Mouse (Mus musculus) large intestine, adult 2 months (tissue): Measurements from ENCODE around the gene Cmah. TPM values are rescaled to one million over a fixed set of nuclear protein-coding genes. Genes with fewer than 3 reads are reported as not detected.
A peak's percentile ranks its signal among the peaks of the same experiment; 100 is the strongest.

Source experiments
- DNase-seq: peaks from one replicate; pipeline ENCODE4 v3.0.0-alpha.2; 2012; ENCODE audit warnings: low read depth, low spot score
- WGBS: fragments of 180-500 bp; shearing (Covaris S2); methylation state at CpG from one replicate; pipeline ENCODE4 v1.1.7; 2018; 5-methylcytosine and 5-hydroxymethylcytosine counted together
- polyA plus RNA-seq: library from polyadenylated mRNA; depleted of rRNA; stranded (reverse); fragments of >200 nt; gene quantifications from 2 replicates; pipeline ENCODE4 v1.2.3, GENCODE M21; 2012

The Cmah gene
- polyA plus RNA-seq, 1 experiment: 1.1 TPM

DNA sequence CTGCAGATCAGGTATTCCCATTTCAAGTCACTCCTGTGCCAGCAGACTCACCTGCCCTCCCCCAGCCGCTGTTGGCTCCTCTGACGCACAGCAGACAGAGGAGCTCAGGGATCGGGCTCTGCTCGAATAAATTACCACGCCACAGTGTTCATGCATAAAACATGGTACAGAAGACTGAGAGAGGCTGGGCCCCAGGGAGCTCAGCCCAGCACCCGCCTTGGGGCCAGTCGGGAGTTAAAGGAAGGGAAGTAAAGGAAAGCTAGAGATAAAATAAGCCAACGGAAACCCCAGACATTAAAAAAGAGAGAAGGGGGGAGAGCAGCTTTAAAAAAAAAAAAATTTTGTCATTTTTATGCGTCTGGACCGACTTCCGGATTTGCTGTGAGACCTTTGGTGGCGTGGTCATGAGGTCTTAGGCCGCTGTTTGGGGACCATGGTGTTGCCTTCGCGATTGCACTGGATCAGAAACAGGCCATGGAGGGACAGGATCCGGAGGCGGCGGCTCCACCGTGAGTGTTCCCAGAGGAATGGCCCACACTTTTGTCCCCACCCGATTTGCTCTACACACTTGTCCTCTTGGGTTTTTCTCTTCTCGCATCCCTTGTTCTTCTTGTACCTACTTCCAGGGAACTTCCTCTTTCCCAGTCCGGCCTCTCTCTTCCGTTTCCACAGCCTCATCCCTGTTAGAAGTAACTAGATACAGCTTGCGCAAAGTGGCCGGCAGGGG, 174.1 kb downstream of the Cmah start:
- 81% methylated on average over 25 of the region's 25 CpGs for WGBS
- DNase-seq: no peak

DNA sequence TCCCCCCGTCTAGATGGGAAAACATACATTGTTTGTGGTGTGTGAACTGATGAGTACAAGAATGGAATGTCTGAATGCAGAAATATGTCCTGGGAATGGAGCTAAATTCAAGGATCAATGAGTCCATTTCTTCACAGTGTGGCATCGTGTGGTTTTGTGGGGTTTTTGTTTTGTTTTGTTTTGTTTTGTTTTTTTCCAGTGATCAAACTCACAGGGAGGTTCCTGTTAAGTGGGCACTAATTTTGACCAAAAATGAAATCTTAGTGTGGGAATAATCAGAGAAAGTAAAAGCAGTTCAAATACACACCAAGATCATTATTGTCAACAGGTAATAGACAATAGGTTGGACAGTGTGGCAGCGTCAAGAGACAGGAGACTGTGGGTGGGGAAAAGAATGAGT, 174.7 kb downstream of the Cmah start:
- DNase-seq: no peak
- 75% methylated on average over 3 of the region's 3 CpGs for WGBS

GRCm38 (mm10) chr13:24505812-24506211, 178.6 kb downstream of the Cmah start:
- 84% methylated on average over 5 of the region's 5 CpGs for WGBS
- DNase-seq: no peak

DNA sequence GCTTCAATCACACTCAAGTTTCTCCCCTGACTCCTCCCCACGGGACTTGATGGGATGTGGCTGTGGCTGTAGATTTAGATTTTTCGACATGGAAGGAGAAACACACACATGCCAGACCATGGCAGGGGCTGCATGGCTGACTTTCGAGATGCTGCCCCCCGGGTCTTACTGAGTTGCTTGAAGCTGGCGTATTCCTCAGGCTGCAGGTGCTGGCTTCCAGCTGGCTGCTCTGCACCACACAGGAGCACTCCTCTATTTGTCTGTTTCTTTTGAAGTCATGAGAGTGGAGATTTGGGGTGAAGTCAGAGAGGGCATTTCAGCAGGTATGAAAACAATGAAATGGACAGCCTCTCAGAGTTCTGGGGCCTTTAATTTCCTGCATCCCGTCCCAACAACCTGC, 180.0 kb downstream of the Cmah start:
- DNase-seq: no peak
- WGBS: 79% methylated on average over 6 of the region's 6 CpGs

DNA sequence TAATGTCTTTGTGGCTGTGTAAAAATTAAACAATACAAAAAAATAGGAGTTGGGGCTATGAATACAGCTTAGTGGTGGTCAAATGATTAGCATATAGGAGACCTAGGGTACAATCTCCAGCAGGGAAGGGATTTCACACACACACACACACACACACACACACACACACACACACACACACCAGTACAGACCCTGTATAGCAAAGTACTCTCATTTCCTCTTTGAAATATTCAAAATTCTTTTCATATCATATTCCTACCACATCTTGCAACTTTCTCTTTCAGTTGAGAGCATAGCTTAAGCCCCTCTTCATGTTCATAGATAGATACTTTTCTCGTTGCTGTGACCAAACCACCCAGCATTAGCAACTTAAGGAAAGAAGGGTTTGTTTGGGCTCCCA, 181.7 kb downstream of the Cmah start:
- DNase-seq: no peak
- WGBS: 46% methylated on average over 1 of the region's 1 CpGs

DNA sequence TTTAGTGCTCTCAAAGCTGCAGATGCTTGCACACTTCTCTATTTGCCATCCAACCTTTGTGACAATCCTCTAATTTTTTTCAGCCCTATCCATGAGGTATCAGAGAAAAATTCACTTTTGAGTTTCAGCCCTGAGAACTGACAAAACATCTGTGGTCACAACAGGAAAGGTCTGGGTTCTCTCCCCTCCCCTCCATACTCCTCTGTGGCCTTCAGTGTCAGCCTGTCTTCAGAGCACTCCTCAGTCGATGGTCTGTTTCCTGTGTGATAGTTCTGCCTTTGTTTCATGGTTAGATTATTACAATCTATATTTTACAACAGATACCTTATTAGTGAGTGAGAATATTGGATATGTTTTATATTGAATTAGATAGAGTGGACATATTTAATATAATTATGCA, 184.2 kb downstream of the Cmah start:
- DNase-seq: no peak
- WGBS: 75% methylated on average over 1 of the region's 1 CpGs

- WGBS: 83% methylated on average over 14 of the region's 14 CpGs
Observed at GRCm38 (mm10) chr13:24511932-24512520, 184.8 kb downstream of the Cmah start.

GRCm38 (mm10) chr13:24513717-24514116, 186.5 kb downstream of the Cmah start:
- WGBS: 88% methylated on average over 3 of the region's 3 CpGs

More at GRCm38 (mm10) chr13:24511932-24512520, 184.8 kb downstream of the Cmah start:
- DNase-seq: no peak

DNA sequence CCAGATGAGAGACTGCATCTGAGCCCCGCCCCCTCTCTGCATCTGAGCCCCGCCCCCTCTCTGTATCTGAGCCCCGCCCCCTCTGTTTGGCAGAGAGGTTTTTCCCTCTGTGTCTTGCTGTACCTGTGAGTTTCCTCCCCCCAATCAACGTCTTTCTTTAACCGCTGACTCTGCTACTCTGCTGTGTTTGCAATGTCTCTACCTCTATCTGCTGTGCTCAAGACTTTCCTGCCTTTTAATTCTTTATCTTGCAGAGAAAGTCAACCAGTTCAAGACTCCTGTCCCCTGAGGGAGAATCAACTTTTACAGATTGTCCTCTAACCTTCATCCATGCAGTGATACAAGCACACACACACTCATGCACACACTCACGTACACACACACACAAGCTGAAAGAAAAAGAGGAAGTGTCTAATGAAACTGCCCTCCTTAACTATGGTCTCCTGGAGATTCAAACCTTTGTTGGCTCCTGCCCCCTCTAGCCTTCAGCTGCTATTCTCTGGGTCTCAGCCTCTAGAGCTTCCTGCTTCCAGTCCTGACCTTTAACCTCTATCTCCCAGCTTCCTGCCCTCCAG, 188.0 kb downstream of the Cmah start:
- 47% methylated on average over 6 of the region's 6 CpGs for WGBS
- DNase-seq: no peak

More at GRCm38 (mm10) chr13:24513717-24514116, 186.5 kb downstream of the Cmah start:
- no peak for DNase-seq

DNA sequence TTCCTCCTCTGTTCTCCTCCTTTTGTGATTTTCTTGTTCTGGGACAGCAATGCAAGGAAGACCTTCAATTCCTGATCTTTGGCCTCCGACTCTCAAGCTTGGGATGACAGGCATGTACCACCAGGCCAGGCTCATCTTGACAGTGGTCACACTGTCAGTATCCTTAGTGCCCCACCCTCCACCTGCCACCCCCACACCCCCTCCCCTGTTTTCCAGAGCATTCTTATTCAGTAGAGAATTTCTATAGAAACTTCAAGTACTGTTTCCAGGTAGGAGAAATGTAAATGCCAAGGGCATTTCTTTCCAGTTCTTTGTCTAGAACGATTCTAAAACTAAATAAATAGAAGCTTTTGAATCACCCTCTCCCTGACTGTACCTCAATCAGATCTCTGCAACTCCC, 190.6 kb downstream of the Cmah start:
- WGBS: 69% methylated on average over 2 of the region's 2 CpGs
- DNase-seq: no peak

GRCm38 (mm10) chr13:24518887-24519286, 191.7 kb downstream of the Cmah start:
- DNase-seq: peak; percentile 36
- 37% methylated on average over 6 of the region's 6 CpGs for WGBS

DNA sequence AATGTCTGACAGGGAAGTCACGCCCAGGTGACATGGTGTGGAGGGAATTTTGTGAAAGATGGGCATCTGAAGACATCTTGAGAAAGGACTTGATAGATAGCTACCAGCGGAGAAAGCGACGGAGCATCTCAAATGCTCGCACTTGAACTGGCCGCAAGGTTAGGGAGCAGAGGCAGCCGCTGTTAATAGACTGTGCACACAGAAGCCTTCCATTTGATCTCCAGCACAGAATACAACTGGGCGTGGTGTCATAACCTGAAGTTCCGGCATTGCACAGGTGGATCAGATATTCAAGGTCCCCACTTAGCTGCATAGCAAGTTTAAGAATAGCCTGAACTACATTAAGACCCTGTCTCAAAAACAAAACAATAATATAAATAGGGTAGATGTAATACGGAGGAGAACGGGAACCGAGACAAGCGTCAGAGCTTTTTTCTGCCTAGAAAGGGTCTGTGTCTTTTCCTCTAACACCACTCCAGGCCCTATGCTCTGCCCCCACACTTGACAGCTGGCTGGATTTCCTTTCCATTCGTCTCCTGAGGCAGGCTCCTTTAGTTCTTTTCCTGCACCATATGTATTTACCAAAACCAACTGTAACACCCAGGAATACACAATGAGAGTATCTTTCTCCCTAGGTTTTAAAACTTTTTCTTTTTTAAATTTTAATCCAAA, 192.9 kb downstream of the Cmah start:
- 38% methylated on average over 14 of the region's 14 CpGs for WGBS
- DNase-seq: peak; percentile 14

- WGBS: 95% methylated on average over 10 of the region's 10 CpGs
- DNase-seq: no peak
Observed at GRCm38 (mm10) chr13:24520796-24521195, 193.6 kb downstream of the Cmah start.

GRCm38 (mm10) chr13:24521446-24522342, 194.5 kb downstream of the Cmah start:
- WGBS: 62% methylated on average over 18 of the region's 18 CpGs
- no peak for DNase-seq

DNA sequence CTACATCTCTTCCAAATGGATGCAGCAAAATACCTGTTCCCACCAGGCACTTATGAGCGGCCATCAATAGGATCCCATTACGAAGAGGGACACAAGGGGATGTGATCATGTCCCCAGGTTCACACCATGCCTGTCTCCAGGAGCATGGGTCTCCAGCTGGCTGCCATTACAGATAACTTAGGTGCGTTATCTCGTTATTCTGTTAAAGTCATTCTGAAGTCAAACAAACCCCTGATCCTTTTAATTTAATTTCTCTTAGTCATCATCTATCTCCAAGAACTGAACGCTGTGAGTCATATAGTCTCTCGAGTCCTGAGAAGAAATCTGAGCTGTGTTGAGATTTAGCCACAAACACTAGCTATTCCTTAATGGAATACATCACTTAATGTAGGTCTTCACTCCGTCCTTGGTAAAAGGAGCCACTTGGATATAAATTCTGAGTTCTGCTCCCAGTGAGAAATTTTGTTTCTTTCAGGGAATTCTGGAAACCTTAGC, 195.2 kb downstream of the Cmah start:
- WGBS: 83% methylated on average over 7 of the region's 7 CpGs
- no peak for DNase-seq

- no peak for DNase-seq
- 85% methylated on average over 4 of the region's 4 CpGs for WGBS
Observed at GRCm38 (mm10) chr13:24523587-24524221, 196.5 kb downstream of the Cmah start.

- WGBS: 55% methylated on average over 1 of the region's 1 CpGs
- DNase-seq: no peak
Observed at GRCm38 (mm10) chr13:24524468-24524867, 197.3 kb downstream of the Cmah start.

- WGBS: 68% methylated on average over 3 of the region's 3 CpGs
- no peak for DNase-seq
Observed at GRCm38 (mm10) chr13:24525551-24525950, 198.3 kb downstream of the Cmah start.

GRCm38 (mm10) chr13:24526916-24527315, 199.7 kb downstream of the Cmah start:
- no peak for DNase-seq
- WGBS: 63% methylated on average over 2 of the region's 2 CpGs
